8 mouse cellular contexts compared by ENCODE assay signal in genomic region chr19:11818199-11819142, GRCm38 (mm10). TPM values are rescaled to one million over a fixed set of nuclear protein-coding genes. Genes with fewer than 3 reads are reported as not detected.
DNase-seq lines count a peak whose midpoint lies in the region; ATAC-seq and TF ChIP-seq lines count a peak whose summit lies in the region.

No protein-coding gene starts in this region.

- WGBS in lung, embryonic 14.5 days: under 1% methylated on average over 82 of the region's 83 CpGs

- no peak for TF ChIP-seq CTCF in lung, embryonic 14.5 days (IDR thresholded peaks at IDR 0.05; ENCODE audit: low read depth)

- peak overlapping the region; percentile 70 for H3K4me3 ChIP-seq in lung, embryonic 14.5 days (ENCODE audit: low read depth, low read length)

- H3K27ac ChIP-seq in lung, embryonic 14.5 days (ENCODE audit: low read depth): peak overlapping the region; percentile 36; the same call in 1 of the 2 replicates

- H3K27me3 ChIP-seq in lung, embryonic 14.5 days (ENCODE audit: insufficient read depth, low read length): peaks cover 12% of the 10 kb centered on the region

- peak; percentile 87 for ATAC-seq in lung, embryonic 14.5 days (ENCODE audit: insufficient read depth)
- peak; percentile 5; the same call in 1 of the 2 replicates for ATAC-seq in neutrophil, adult 5-6 weeks (ENCODE audit: extremely low read depth, insufficient number of reproducible peaks, low FRiP score, poor library complexity, severe bottlenecking)

- no peaks in the 10 kb centered on the region for H3K36me3 ChIP-seq in lung, embryonic 14.5 days (ENCODE audit: insufficient read depth)

- peak; percentile 82 for DNase-seq in Muller cell, postnatal 12 days (ENCODE audit: inconsistent ontology term)
- peak; percentile 82 to 88 for DNase-seq in cerebellum, adult 18-20 months
- peak; percentile 16 for DNase-seq in forelimb bud, embryonic 11.5 days (ENCODE audit: low read depth, low spot score)
- peak; percentile 58 for DNase-seq in heart, postnatal 4 days
- peak; percentile 17 to 24 for DNase-seq in layer of hippocampus, adult 8-10 months (ENCODE audit: low spot score in 2 of 2)
- peak; percentile 72 for DNase-seq in lung, embryonic 14.5 days
- peak; percentile 76 for DNase-seq in urinary bladder, postnatal 14 days (ENCODE audit: low spot score)

- peak overlapping the region; percentile 88 for H3K4me2 ChIP-seq in lung, embryonic 14.5 days

- H3K9me3 ChIP-seq in lung, embryonic 14.5 days (ENCODE audit: low read depth, low read length): no peaks in the 10 kb centered on the region

- H3K9ac ChIP-seq in lung, embryonic 14.5 days: peak overlapping the region; percentile 67

- H3K4me1 ChIP-seq in lung, embryonic 14.5 days (ENCODE audit: insufficient read depth): 0 out of 2 replicates have a peak, but pooled peaks cover 3% of the 10 kb centered on the region

RNA-seq across cellular contexts. Expression of gene Stx3, which starts 0.7 kb away (rescaled TPM):
- total RNA-seq in heart, postnatal 4 days (2021): 1 to 10 TPM; 5.4 to 6.1 TPM
- 10 to 100 TPM; 29.3 to 38.0 (median 34.6) TPM for total RNA-seq in layer of hippocampus, adult 8-10 months (2022)
- 17.2 and 19.1 TPM in 2 replicates for polyA plus RNA-seq in lung, embryonic 14.5 days (2014; fragmentation: Nextera tagmentation; extraction: Ambion mirVana)
- 3.3 and 4.4 TPM in 2 replicates for total RNA-seq in neutrophil, adult 5-6 weeks (2017)

RNA-seq across cellular contexts. Expression of gene Olfr1417, which starts 20.5 kb away (rescaled TPM):
- not detected for total RNA-seq in heart, postnatal 4 days (2021)
- total RNA-seq in layer of hippocampus, adult 8-10 months (2022): not detected
- polyA plus RNA-seq in lung, embryonic 14.5 days (2014; fragmentation: Nextera tagmentation; extraction: Ambion mirVana): not detected in 2 replicates
- total RNA-seq in neutrophil, adult 5-6 weeks (2017): not detected in 2 replicates

RNA-seq across cellular contexts. Expression of gene Olfr1418, which starts 42.4 kb away (rescaled TPM):
- not detected for total RNA-seq in heart, postnatal 4 days (2021)
- not detected for total RNA-seq in layer of hippocampus, adult 8-10 months (2022)
- polyA plus RNA-seq in lung, embryonic 14.5 days (2014; fragmentation: Nextera tagmentation; extraction: Ambion mirVana): not detected in 2 replicates
- total RNA-seq in neutrophil, adult 5-6 weeks (2017): not detected in 2 replicates

RNA-seq across cellular contexts. Expression of gene Mrpl16, which starts 48.3 kb away (rescaled TPM):
- total RNA-seq in heart, postnatal 4 days (2021): 10 to 100 TPM; 88.3 to 89.9 TPM
- 10 to 100 TPM; 34.2 to 38.5 (median 36.3) TPM for total RNA-seq in layer of hippocampus, adult 8-10 months (2022)
- polyA plus RNA-seq in lung, embryonic 14.5 days (2014; fragmentation: Nextera tagmentation; extraction: Ambion mirVana): 51.0 and 56.9 TPM in 2 replicates
- total RNA-seq in neutrophil, adult 5-6 weeks (2017): 23.6 and 24.1 TPM in 2 replicates

RNA-seq across cellular contexts. Expression of gene Olfr1419, which starts 56.4 kb away (rescaled TPM):
- total RNA-seq in heart, postnatal 4 days (2021): not detected
- total RNA-seq in layer of hippocampus, adult 8-10 months (2022): not detected
- not detected in 2 replicates for polyA plus RNA-seq in lung, embryonic 14.5 days (2014; fragmentation: Nextera tagmentation; extraction: Ambion mirVana)
- not detected in 2 replicates for total RNA-seq in neutrophil, adult 5-6 weeks (2017)

Comparison
In these comparisons a context has a peak if more than half of its experiments do, and no peak if none do; other contexts are left out.
1. Peak in every context shown above with its lines: DNase-seq, ATAC-seq, H3K4me3 ChIP-seq and H3K27ac ChIP-seq.
2. DNase-seq: peak in every context shown above with its lines; median percentile 85 in cerebellum, adult 18-20 months; 82 in Muller cell, postnatal 12 days; 76 in urinary bladder, postnatal 14 days; 72 in lung, embryonic 14.5 days; 58 in heart, postnatal 4 days; 20 in layer of hippocampus, adult 8-10 months; 16 in forelimb bud, embryonic 11.5 days.